Comparison of ENCODE assay signal across 29 mouse cellular contexts in the genomic region with DNA sequence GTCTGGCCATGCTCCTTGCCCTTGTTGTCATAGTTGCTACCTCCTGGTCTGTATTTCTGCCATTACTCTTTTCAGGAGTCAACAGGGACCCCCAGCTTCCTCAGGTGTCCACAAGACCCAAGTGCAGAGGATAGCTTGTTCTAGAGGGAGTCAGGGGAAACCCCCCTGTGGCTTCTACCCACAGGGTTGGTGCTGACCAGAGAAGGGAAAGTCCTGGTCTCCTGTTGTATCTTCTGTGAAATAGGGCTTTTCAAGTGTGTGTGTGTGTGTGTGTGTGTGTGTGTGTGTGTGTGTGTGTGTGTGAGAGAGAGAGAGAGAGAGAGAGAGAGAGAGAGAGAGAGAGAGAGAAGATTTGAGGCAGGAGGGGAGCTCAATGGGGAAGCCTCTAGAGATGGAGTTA. TPM values are rescaled to one million over a fixed set of nuclear protein-coding genes. Genes with fewer than 3 reads are reported as not detected.
"Had no signal": no experiment of that assay in that cellular context is flagged by ENCODE, and none has a peak within 500 bp of the region (broad histone marks: within the 10 kb centered on the region; RNA-seq: fewer than 3 reads in every experiment).

No protein-coding gene starts in this region.

- DNase-seq: cerebellum, adult 9-10 months; cerebellum, adult 9-11 months; cerebellum, postnatal 10 days; cerebellum, postnatal 14 days; cerebellum, postnatal 25 days; cerebellum, postnatal 36 days; embryo, embryonic 11 days; forebrain, postnatal 0 days; gastrocnemius, adult 2 months; gastrocnemius, postnatal 10 days; gastrocnemius, postnatal 14 days; gastrocnemius, postnatal 25 days; gastrocnemius, postnatal 36 days; heart, adult 11 months; heart, adult 18-20 months; heart, adult 2 months had no signal

- H3K36me3 ChIP-seq: embryonic facial prominence, embryonic 10.5 days; embryonic facial prominence, embryonic 12.5 days; embryonic facial prominence, embryonic 13.5 days; embryonic facial prominence, embryonic 15.5 days; forebrain, embryonic 10.5 days; forebrain, embryonic 12.5 days; forebrain, embryonic 15.5 days had no signal

- H3K4me3 ChIP-seq: embryonic facial prominence, embryonic 10.5 days; embryonic facial prominence, embryonic 12.5 days; embryonic facial prominence, embryonic 13.5 days; embryonic facial prominence, embryonic 15.5 days; erythroblast, embryonic 14.5 days; forebrain, embryonic 10.5 days; forebrain, embryonic 12.5 days; forebrain, embryonic 13.5 days; forebrain, embryonic 15.5 days; gastrocnemius, adult 2 months; heart, adult 2 months had no signal

- H3K27ac ChIP-seq: embryonic facial prominence, embryonic 10.5 days; embryonic facial prominence, embryonic 12.5 days; embryonic facial prominence, embryonic 13.5 days; embryonic facial prominence, embryonic 15.5 days; forebrain, embryonic 10.5 days; forebrain, embryonic 12.5 days; forebrain, embryonic 13.5 days; forebrain, embryonic 15.5 days; gastrocnemius, adult 2 months; heart, adult 2 months had no signal

- H3K27me3 ChIP-seq: embryonic facial prominence, embryonic 13.5 days; embryonic facial prominence, embryonic 15.5 days; forebrain, embryonic 13.5 days; forebrain, embryonic 15.5 days had no signal

- ATAC-seq: forebrain, embryonic 13.5 days; forebrain, embryonic 14.5 days; forebrain, embryonic 15.5 days; forebrain, embryonic 16.5 days had no signal

- H3K4me2 ChIP-seq: embryonic facial prominence, embryonic 12.5 days; embryonic facial prominence, embryonic 13.5 days; embryonic facial prominence, embryonic 15.5 days; forebrain, embryonic 12.5 days; forebrain, embryonic 13.5 days; forebrain, embryonic 15.5 days had no signal

- H3K9ac ChIP-seq: embryonic facial prominence, embryonic 12.5 days; embryonic facial prominence, embryonic 13.5 days; embryonic facial prominence, embryonic 15.5 days; forebrain, embryonic 12.5 days; forebrain, embryonic 13.5 days; forebrain, embryonic 15.5 days; forebrain, postnatal 0 days had no signal

- H3K9me3 ChIP-seq: embryonic facial prominence, embryonic 10.5 days; embryonic facial prominence, embryonic 12.5 days; embryonic facial prominence, embryonic 13.5 days; embryonic facial prominence, embryonic 15.5 days; forebrain, embryonic 10.5 days; forebrain, embryonic 13.5 days; forebrain, embryonic 15.5 days had no signal

- H3K4me1 ChIP-seq: embryonic facial prominence, embryonic 12.5 days; embryonic facial prominence, embryonic 13.5 days; embryonic facial prominence, embryonic 15.5 days; forebrain, embryonic 12.5 days; forebrain, embryonic 13.5 days; forebrain, embryonic 15.5 days had no signal

RNA-seq across cellular contexts. Expression of a gene that starts 58.9 kb away (rescaled TPM):
- total RNA-seq: common myeloid progenitor, adult 5-6 weeks; granulocyte monocyte progenitor cell, adult 5-6 weeks had no signal
- polyA plus RNA-seq: erythroblast, embryonic 14.5 days had no signal
